Mouse (Mus musculus) urinary bladder, postnatal 4 days (tissue): ENCODE measurements around the gene Olfr805.

ENCODE experiments used
- DNase-seq, 2 experiments: peaks; one replicate each; pipeline ENCODE4 v3.0.0; 2021 to 2022; ENCODE audit warnings: low spot score in 2 of 2

The Olfr805 gene

GRCm38 (mm10) chr10:129729275-129729674 is at the start of gene Olfr805:
Gene Olfr805, minus strand, starts transcription at chr10:129729375.
- no peak for DNase-seq

- DNase-seq, result no peak
Measured at GRCm38 (mm10) chr10:129778123-129778522, 48.9 kb upstream of the Olfr805 start.

- no peak for DNase-seq
Measured at GRCm38 (mm10) chr10:129774338-129774737, 45.2 kb upstream of the Olfr805 start, which contains the start of gene Olfr809. Gene Olfr809, plus strand, starts transcription at chr10:129774638.

- DNase-seq, result no peak
Measured at GRCm38 (mm10) chr10:129765182-129765581, 36.0 kb upstream of the Olfr805 start, which contains the start of gene Olfr808. Gene Olfr808, plus strand, starts transcription at chr10:129765482.

- DNase-seq, result no peak
Measured at GRCm38 (mm10) chr10:129757693-129758092, 28.5 kb upstream of the Olfr805 start, which contains the start of gene Olfr807. Gene Olfr807, minus strand, starts transcription at chr10:129757793.

GRCm38 (mm10) chr10:129741821-129742220 is 12.6 kb upstream of the Olfr805 start, which contains the start of gene Olfr806:
Gene Olfr806, minus strand, starts transcription at chr10:129741921.
- no peak for DNase-seq

GRCm38 (mm10) chr10:129702910-129703309 is 26.3 kb downstream of the Olfr805 start, which contains the start of gene Olfr804:
Gene Olfr804, plus strand, starts transcription at chr10:129703210.
- no peak for DNase-seq

GRCm38 (mm10) chr10:129694186-129694585 is 35.0 kb downstream of the Olfr805 start, which contains the start of gene Olfr803:
Gene Olfr803, minus strand, starts transcription at chr10:129694286.
- no peak for DNase-seq

GRCm38 (mm10) chr10:129688069-129688468 is 41.1 kb downstream of the Olfr805 start, which contains the start of gene Olfr802:
Gene Olfr802, minus strand, starts transcription at chr10:129688169.
- DNase-seq, result no peak

GRCm38 (mm10) chr10:129673765-129674164 is 55.4 kb downstream of the Olfr805 start, which contains the start of gene Olfr801:
Gene Olfr801, minus strand, starts transcription at chr10:129673865.
- DNase-seq, result no peak
